Comparison of ENCODE assay signal across 24 mouse cellular contexts in the genomic region with DNA sequence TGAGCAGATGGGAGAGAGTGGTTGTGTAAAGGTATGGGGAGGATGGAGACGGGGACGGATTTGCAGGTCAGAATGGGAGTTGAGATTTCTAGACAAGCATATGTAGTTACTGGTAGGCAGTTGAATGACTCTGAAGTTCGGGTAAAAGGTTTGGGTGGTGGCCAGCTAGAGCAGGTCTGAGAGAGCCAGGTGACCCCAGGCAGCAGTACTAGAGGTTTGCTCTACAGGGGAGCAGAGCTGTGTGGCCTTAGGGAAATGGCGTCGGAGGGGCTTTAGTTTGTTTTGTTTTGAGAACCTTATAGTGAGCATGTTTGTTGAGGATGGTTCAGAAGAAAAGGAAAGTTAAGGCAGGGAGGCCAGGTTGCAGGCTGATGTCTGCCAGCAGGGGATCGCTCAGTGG.
"Had no signal": no experiment of that assay in that cellular context is flagged by ENCODE, and none has a peak within 500 bp of the region (broad histone marks: within the 10 kb centered on the region; RNA-seq: fewer than 3 reads in every experiment).

No protein-coding gene starts in this region.

- DNase-seq: gastrocnemius, adult 2 months; gastrocnemius, postnatal 10 days; gastrocnemius, postnatal 25 days; heart, postnatal 10 days; heart, postnatal 4 days; kidney, adult 18-20 months; kidney, adult 9 months; kidney, postnatal 14 days; kidney, postnatal 4 days; lung, adult 18-20 months had no signal

- H3K27ac ChIP-seq: gastrocnemius, adult 2 months; hindbrain, embryonic 10.5 days; hindbrain, embryonic 12.5 days; hindbrain, embryonic 14.5 days; kidney, embryonic 15.5 days; layer of hippocampus, adult 2 months; left cerebral cortex, adult 2 months; limb, embryonic 13.5 days; limb, embryonic 15.5 days; liver, embryonic 12.5 days; liver, embryonic 14.5 days had no signal

- H3K36me3 ChIP-seq: hindbrain, embryonic 10.5 days; hindbrain, embryonic 12.5 days; limb, embryonic 15.5 days; liver, embryonic 12.5 days had no signal

- H3K9ac ChIP-seq: hindbrain, embryonic 12.5 days; hindbrain, embryonic 14.5 days; kidney, embryonic 15.5 days; limb, embryonic 13.5 days; limb, embryonic 15.5 days; liver, embryonic 12.5 days; liver, embryonic 14.5 days had no signal

- H3K4me2 ChIP-seq: heart, embryonic 11.5 days; hindbrain, embryonic 12.5 days; hindbrain, embryonic 14.5 days; kidney, embryonic 15.5 days; limb, embryonic 13.5 days; limb, embryonic 15.5 days; liver, embryonic 12.5 days had no signal

- H3K4me1 ChIP-seq: hindbrain, embryonic 12.5 days; limb, embryonic 15.5 days had no signal

- H3K4me3 ChIP-seq: gastrocnemius, adult 2 months; hindbrain, embryonic 10.5 days; hindbrain, embryonic 12.5 days; kidney, embryonic 15.5 days; layer of hippocampus, adult 2 months; left cerebral cortex, adult 2 months; limb, embryonic 13.5 days; limb, embryonic 15.5 days; liver, embryonic 12.5 days had no signal

- H3K27me3 ChIP-seq: hindbrain, embryonic 12.5 days; kidney, embryonic 15.5 days; limb, embryonic 13.5 days; limb, embryonic 15.5 days; liver, embryonic 12.5 days had no signal

- H3K9me3 ChIP-seq: hindbrain, embryonic 10.5 days; hindbrain, embryonic 12.5 days; kidney, embryonic 15.5 days; limb, embryonic 13.5 days; limb, embryonic 15.5 days; liver, embryonic 12.5 days had no signal

- ATAC-seq: hindbrain, embryonic 16.5 days; inflammation-experienced regulatory T-cells, adult 6 months; intestine, embryonic 16.5 days; liver, embryonic 12.5 days had no signal
